Mouse (Mus musculus): ENCODE measurements around the gene Fdx1.

Fdx1 gene

GRCm38 (mm10) chr9:51964110-51964509, 754 bp upstream of the Fdx1 start:
- DNase-seq (ENCODE audit: low read depth, low spot score) = no peak

- no peak for DNase-seq (ENCODE audit: low read depth, low spot score)
Measured at GRCm38 (mm10) chr9:51961190-51961909, 2.0 kb downstream of the Fdx1 start.

DNA sequence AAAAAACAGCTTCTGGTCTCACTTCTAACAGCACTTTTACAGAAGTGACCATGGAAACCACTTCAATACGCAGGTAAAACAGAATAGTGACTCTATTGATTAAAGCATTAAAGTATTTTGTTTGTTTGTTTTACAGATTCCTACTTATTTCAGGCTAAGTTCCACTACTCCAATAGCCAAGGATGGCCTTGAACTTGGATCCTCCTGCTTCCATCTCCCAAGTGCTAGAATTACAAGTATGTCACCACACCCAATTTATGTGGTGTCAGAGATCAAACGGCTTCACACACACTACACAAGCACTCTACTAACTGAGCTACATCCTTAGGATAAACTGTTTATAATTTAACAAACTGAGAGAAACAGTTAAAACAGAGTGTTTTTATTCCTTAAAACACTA, 3.0 kb downstream of the Fdx1 start:
- DNase-seq (ENCODE audit: low read depth, low spot score) = no peak

DNA sequence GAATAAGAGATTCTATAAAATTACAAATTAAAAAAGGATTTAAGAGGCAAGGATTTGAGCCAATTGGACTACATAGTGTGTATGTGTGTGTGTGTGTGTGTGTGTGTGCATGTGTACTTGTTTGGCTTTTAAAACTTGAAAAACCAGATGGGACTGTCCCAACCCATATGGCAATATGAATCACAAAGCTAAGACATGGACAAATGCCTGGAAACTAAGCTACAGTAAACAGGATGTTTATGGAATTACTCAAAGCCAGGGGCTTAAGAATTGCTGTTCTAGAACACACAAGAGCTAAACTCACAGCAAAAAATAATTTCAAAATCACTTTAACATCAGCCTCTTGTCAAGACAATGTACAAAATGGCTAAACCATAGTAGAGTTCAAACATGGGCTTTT, 4.4 kb downstream of the Fdx1 start:
- no peak for DNase-seq (ENCODE audit: low read depth, low spot score)

DNA sequence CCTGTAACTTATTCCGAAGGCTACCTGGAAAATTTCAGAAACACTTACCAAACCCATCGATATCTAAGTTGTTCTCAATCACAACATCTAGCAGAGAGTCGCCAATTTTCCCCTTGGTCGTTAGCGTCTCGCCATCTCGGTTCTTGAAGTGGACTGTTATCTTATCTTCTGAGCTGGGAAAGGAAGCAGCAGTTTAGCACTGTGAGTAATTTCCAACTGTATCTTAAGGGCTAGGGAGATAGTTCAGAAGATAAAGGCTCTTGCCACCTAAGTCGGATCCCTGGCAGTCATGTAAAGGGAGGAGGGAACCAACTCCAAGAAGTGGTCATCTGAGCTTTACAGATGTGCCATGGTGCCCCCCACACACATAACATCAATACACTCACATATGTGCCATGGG, 6.3 kb downstream of the Fdx1 start:
- DNase-seq (ENCODE audit: low read depth, low spot score) = no peak

DNA sequence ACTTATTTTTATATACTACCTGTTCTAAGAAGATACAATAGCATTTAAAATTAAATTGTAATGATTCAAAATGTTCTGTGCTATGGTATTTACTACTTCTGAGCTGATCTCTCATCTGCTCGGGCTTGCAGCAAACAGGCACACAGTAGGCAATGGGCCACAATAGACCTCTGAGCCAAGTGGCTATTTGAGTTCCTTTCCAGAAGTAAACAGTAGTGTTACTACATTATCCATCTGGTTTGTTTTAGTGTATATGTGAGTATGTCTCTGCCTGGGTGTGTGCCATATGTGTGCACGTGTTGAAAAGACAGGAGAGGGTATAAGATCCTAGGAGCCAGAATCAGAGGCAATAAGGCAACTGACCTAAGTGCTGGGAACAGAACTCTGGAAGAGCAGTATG, 6.9 kb downstream of the Fdx1 start:
- DNase-seq (ENCODE audit: low read depth, low spot score) = no peak

DNA sequence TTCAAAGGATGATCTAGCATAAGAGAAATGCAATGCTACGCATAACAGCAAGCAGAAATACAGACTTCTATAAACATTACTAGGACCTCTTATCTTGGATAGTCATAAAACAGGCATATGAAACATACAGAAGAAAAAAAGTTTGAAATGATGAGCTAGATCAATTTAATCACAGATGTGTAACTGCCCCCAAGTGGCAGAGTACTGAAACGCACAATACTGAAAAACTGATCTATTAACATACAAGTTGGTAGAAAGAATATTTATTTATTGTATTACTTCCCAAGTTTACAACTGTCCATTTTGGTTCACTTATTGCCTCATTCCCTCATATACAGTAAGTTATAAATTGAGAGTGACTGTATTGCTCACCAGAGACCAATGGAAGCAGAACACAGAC, 12.0 kb downstream of the Fdx1 start:
- DNase-seq (ENCODE audit: low read depth, low spot score) = no peak

- no peak for DNase-seq (ENCODE audit: low read depth, low spot score)
Measured at GRCm38 (mm10) chr9:51950667-51951066, 12.7 kb downstream of the Fdx1 start.

DNA sequence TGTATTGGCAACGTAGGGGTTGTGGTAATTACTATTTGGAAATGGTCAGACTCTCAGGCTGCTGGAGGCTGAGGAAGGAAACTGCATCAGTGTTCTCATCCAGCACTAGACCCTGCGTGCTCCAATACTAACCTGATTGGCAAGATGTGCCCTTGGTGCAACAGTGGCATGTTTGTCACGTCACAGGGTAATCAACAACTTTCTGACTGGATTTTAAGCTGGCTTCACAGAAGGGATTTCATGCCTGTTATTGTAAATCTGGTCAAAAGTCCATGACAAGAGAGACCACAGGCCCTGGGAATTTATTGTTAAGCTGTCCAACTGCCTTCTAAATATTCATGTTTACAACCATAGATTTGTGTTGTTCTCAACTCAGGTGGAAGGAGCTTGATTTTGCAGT, 13.1 kb downstream of the Fdx1 start:
- DNase-seq (ENCODE audit: low read depth, low spot score) = no peak

DNA sequence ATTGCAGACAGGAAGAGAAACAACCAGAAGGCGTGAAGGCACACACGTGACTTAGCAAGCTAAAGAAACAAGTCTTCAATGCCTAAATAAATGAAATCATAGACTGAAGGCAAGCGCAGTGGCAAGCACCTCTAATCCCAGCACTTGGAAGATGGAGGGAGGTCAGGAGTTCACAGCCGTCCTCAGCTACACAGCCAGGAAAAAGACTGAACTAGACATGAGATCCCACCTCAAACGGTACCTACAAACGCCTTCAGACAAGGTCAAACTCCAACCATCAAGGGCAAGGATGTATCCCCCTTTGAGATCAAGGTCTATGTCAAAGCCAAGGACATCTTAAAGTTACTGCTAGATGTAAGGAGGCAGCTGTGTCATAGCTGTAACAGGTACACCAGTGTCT, 19.4 kb downstream of the Fdx1 start:
- DNase-seq (ENCODE audit: low read depth, low spot score) = no peak

DNA sequence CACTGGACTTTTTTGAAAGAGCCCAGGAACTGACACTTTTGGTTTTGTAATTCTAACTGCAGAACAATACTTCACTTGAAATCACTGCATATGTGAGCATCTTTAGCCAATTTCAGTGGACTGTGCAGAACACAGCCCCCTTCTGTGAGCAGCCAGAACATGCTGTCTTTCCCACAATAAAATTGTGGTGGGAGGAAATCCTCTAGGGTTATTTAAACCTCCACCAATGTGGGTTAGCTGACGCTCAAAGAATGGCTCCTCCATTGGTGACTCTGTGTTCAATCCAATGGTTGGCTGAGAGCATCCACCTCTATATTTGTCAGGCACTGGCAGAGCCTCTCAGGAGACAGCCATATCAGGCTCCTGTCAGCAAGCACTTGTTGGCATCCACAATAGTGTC, 28.7 kb downstream of the Fdx1 start:
- DNase-seq (ENCODE audit: low read depth, low spot score) = no peak

DNA sequence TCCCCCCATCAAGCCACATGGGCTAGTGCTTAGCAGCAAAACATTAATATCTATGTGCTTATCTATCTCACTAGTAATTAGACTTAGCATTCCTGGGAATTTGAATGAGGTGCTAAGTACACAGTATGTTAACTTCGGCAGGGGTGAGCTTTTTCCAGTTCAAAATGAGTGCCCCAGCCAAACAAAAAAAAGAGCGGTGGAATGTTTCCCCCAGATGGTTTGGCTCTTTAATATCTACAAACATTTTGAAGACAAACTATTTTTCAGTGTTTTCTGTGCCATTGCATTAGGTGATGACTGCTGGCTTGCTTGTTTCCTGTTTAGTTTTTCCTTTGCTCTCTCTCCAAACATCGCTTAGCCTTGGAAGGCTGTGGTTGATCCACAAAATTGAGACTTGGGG, 31.4 kb downstream of the Fdx1 start:
- DNase-seq (ENCODE audit: low read depth, low spot score) = no peak

GRCm38 (mm10) chr9:51931054-51931690, 32.2 kb downstream of the Fdx1 start:
- no peak for DNase-seq (ENCODE audit: low read depth, low spot score)

- DNase-seq (ENCODE audit: low read depth, low spot score) = no peak
Measured at GRCm38 (mm10) chr9:51929972-51930371, 33.4 kb downstream of the Fdx1 start.

- DNase-seq (ENCODE audit: low read depth, low spot score) = no peak
Measured at GRCm38 (mm10) chr9:51928659-51929058, 34.7 kb downstream of the Fdx1 start.

DNA sequence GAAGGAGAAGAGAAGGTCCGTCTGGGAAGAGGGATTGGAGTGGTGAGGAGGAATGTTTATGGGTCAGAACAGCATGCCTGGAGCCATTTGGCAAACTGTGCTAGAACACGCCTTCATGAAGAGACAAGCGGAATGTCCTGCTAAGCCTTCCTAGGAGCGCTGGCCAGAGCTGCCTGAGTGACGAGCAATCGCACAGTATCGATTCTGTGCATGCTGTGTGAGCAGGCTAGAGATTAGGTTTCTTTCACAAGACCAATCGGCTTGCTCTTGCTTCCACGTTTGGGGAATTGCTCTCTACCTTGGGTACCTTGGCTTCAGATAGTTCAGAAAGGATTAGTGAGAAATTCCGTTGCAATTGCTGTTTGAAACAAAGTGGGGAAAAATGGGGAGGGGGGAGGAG, 35.2 kb downstream of the Fdx1 start:
- peak; percentile 21 for DNase-seq (ENCODE audit: low read depth, low spot score)

DNA sequence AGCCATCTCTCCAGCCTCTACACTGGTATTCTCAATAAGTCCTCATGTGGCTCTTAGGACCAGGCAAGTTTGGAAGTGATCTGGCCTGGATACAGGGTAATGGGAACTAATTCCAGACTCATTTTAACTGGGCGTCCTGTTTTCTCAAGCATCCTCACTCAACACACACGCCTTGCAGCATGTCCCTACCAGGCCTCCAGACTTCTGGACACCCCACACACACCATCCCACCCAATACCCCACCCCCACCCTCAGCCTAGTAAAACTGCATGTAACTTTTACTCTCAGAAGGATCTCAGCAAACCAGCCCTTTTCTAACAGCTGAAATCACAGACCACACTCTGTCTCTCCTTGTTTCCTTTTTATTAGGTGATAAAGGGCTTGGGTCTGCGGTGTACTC, 35.7 kb downstream of the Fdx1 start:
- DNase-seq (ENCODE audit: low read depth, low spot score) = no peak

GRCm38 (mm10) chr9:51926629-51927028, 36.7 kb downstream of the Fdx1 start:
- DNase-seq (ENCODE audit: low read depth, low spot score) = no peak

DNA sequence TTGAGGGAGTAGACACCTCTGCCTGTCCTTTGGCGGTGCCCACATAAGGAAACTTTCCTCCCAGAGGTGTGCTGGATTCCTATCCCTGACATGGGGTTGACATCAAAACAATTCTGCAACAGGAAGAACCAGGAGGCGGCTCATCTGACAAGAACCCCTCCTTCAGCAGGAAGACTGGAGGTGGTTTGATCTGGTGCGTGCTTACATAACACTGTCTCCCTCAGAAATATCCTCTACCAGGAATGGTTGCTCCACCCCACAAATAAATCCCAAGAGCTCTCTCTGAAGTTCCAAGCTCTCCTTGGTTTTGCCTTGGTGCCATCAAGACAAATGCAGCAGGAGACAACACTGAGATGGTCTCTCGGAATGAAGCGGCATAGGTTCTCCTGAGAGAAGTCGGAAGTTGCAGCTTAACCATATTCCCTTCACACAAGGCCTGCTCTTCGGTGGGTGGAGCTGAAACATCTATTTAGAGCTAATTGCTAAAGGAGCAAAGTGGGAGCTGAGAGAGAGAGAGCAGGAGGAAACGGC, 38.7 kb downstream of the Fdx1 start:
- DNase-seq (ENCODE audit: low read depth, low spot score) = no peak

- DNase-seq (ENCODE audit: low read depth, low spot score) = no peak
Measured at GRCm38 (mm10) chr9:51922756-51923155, 40.6 kb downstream of the Fdx1 start.

- DNase-seq (ENCODE audit: low read depth, low spot score) = no peak
Measured at GRCm38 (mm10) chr9:51915580-51915979, 47.8 kb downstream of the Fdx1 start.

DNA sequence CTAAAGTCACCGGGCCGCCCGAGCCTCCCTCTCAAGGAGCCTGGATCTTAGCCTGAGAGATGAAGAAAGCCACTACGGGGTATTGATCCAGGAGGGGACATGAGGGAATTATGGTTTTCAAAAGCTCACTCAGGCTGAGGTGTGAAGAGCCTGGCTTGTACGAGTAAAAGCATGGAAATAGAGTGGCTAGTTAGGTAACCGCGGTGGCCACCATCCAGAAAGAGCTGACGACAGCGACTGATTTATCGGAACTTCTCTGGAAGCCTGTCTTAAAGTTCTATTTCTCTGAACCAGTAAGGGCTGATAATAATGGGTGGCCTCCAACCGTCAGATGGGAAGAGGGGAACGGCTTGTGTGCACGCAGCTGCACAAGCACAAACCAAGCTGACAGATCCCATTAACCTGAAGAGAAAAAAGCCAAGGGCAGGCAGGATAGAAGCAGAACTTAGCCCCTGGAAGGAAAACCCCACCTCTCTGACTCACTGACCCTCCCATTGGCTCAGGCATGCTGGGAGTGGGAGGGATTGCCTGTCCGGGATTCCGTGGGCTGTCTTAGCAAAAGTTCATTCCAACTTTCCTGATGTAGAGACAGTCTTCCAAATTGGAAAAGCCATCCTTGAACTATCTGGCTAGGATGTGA, 48.8 kb downstream of the Fdx1 start:
- DNase-seq (ENCODE audit: low read depth, low spot score) = peak; percentile 17

DNA sequence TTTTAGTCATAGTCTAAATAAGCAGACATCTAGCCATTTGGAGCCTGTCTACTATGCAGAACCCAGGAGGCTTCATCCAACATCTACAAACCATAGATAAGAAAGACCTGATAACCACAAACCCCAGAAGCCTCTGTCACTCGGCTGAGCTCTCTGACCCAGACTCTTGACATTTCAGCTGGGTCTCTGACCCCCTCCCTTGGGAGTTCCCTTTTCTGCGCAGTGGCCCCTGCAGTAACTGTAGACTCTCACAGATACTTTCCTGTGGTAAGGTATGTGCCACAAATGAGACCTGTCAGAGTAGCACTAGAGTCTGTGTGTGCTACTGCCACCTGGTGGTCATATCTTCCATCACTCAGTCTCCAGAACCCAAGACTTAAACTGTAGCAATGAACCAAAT, 54.5 kb downstream of the Fdx1 start:
- peak; percentile 67 for DNase-seq (ENCODE audit: low read depth, low spot score)
